Mouse (Mus musculus): ENCODE data around the gene Armh2.

Gene Armh2

DNA sequence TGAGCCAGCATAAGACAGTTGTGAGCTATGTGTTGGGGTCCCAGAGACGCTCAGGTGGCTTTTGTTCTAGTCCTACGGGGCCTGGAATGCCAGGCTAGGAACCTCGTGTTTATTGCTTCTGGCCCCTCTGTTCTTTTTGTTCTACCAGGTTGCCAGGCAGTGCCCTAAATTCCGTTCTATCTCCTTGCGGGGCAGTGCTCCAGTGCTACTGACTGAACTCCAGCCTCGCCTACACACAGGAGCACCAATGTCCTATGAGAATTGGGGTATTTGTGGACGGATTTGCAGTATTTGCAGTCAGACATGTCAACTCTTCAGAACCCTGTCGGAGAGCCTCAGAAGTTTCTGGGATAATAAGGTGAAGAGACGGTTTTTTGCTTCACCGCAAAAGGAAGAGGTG is at the start of gene Armh2:
Gene Armh2 (plus strand): TSS at position 205 of the 400 bp plus-strand sequence.
- DNase-seq = no peak

GRCm38 (mm10) chr13:24693312-24693711 is 47.7 kb upstream of the Armh2 start:
- peak; percentile 31 to 58 for DNase-seq

DNA sequence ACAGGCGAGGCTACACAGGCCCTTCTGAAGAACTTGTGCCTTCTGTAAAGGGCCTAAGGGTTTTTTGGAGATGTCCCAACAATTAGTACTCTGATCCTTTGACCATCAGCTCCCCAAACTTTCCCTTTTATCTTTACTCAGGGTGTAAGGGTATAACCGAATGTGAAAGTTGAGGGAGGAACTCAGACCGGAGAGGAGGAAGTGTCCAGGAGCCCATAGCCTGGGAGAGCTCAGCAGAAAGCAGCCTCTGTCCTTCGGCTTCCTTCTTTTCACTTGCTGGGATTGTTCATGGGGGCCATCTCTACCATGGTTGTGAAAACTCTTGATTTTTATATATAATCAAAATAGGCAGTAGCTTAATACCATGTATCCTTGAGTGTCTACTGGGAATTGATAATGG is 42.3 kb upstream of the Armh2 start:
- no peak for DNase-seq

DNA sequence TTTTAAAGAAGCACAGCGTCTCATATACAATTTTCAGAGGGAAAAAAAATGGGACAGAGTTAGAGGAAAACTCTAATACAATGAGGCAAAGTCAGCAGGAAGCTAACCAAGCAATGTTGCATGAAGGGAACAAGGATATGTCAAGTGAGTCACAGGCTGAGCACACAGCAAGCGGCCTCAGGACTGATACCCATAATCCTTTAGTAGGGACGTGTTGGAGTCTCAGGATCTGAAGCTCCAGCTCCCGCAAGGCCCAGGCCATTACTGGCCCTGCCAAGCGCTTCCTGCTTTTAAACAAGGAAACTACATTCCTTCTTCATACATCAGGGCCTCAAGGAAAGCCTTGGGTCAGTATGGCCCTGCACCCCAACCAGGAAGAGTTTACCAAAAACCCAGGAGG is 38.9 kb upstream of the Armh2 start:
- DNase-seq = no peak

- peak in 1 of 2 experiments; percentile 26 for DNase-seq
Observed at GRCm38 (mm10) chr13:24709656-24710396, 31.2 kb upstream of the Armh2 start.

DNA sequence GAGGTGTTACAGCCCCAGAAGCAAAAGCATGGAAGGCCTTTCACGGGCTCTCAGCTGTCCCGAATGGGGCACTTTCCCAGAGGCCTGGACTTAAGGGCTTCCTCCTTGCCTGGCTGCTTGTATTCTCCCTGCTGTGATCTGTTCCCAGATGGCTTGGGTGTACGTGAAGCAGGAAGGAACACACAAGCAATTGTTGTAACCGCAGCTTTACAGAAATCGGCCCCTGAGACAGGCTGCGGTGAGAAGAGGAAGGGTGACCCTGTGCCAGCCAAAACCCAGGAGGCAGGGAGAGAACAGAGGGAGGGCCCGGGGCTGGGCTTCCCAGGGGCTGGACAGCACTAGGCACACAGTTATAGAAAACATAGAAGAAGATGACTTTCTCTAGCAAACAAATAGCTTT is 30.1 kb upstream of the Armh2 start:
- DNase-seq = no peak

GRCm38 (mm10) chr13:24712581-24713130 is 28.4 kb upstream of the Armh2 start:
- no peak for DNase-seq

GRCm38 (mm10) chr13:24713434-24714000 is 27.5 kb upstream of the Armh2 start:
- DNase-seq = peak; percentile 85 to 87

- no peak for DNase-seq
Observed at GRCm38 (mm10) chr13:24714360-24714885, 26.6 kb upstream of the Armh2 start.

GRCm38 (mm10) chr13:24715601-24716000 is 25.4 kb upstream of the Armh2 start:
- DNase-seq = no peak

GRCm38 (mm10) chr13:24716441-24716840 is 24.6 kb upstream of the Armh2 start:
- no peak for DNase-seq

- no peak for DNase-seq
Observed at GRCm38 (mm10) chr13:24717677-24718076, 23.4 kb upstream of the Armh2 start.

GRCm38 (mm10) chr13:24721502-24721901 is 19.5 kb upstream of the Armh2 start:
- DNase-seq = no peak

DNA sequence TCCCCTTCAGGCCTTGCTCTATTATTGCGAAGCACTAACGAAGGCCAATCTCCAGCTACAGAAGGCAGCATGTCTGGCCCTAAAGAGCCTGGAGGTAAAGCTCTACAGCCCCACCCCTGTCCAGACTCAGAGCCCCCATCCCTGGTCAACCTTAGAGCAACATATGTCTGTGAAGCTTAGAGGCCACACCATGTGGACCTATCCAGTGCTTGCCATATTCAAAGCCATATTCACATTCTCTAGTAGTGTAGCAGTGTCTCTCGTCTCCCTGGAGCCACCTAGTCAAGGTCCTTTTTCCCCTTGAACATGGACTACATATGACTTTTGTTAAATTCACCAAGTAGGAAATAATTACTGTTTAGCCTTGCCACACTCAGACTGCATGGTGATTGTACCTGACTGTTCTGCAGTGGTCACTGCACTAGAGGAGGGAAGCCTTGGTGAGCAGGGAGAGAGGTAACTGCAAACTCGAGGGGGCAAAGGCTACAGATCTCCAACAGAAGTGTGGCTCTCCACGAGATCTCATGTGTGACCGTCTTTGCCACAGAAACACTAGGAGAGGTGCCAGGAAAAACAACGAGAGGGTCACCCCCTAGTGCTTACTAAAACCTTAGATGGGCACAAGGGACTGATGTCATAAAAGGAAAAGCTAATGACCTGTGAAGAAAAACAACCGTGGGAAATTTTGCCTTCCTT is 17.2 kb upstream of the Armh2 start:
- DNase-seq = no peak

DNA sequence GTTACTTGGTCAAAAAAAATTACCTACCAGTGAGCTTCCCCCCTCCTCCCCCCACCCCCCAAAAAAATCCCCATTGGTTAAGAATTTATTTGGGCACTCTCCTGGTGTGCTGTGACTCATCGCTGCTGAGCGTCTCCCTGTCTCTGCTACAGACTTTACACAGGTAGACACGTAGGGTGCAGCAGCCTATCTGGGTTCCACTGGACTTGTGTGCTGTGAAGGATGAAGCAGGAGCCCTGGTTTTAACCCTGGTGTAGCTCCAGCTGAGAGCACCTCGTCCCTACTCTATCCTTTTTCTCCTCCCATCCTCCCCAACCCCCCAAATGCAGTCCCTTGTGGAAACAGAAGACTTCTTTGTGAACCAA is 16.7 kb upstream of the Armh2 start:
- no peak for DNase-seq

DNA sequence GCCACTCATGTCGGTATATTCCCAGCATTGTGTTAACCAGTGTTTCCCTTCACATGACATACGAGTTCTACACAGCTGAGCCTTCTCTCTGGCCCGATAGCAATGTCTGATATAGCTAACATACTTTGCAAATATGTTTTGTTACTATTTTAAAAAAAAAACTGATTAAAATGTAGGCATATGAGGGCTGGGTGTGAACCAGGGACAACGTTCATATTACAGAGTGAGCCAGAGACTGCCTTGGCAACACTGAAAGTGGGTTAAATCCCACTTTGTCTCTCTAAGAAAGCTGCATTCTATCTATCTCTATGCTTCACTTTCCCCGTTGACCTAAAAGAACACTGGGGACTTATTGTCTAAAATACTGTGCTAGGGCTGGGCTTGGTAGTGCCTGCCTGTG is 11.9 kb upstream of the Armh2 start:
- DNase-seq = no peak

DNA sequence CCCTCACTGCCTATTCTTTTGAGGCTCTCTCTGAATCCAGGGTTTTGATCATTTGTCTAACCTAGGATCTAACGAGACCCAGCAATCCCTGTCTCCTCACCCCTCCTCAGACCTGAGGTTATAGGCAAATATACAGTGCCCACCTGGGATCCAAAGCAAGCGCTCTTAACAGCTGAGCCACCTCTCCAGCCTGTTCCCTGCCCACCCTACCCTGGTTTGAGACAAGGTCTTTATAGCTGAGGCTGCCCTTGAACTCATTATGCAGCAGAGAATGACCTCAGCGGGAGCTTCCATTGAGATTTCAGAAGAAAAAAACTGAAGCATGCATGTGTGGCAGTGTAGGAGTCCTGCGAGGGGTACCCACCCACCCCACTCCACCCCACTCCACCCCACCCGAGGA is 6.5 kb upstream of the Armh2 start:
- no peak for DNase-seq

GRCm38 (mm10) chr13:24735608-24736131 is 5.4 kb upstream of the Armh2 start:
- no peak for DNase-seq

- DNase-seq = no peak
Observed at GRCm38 (mm10) chr13:24747823-24748222, 6.8 kb downstream of the Armh2 start.

- DNase-seq = no peak
Observed at GRCm38 (mm10) chr13:24750807-24751206, 9.8 kb downstream of the Armh2 start.

DNA sequence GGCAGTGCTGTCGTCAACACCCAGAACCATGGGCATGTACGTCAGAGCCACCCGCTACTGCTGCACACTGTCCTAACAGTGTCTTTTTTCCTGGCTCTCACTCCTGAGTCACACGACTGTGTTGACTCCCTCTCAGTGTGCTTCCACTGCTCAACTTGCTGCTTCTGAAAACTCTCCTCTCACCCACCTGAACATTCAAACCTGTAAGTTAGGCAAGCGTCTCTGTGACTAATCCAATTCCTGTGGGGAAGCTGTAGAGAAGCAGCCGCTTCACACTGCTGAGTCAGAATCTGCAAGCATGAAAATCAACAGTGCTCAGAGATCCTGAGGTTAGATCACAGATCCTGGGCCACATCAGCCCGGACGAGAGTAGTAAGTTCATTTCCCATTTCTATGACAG is 10.4 kb downstream of the Armh2 start:
- DNase-seq = no peak

GRCm38 (mm10) chr13:24756756-24757155 is 15.7 kb downstream of the Armh2 start:
- no peak for DNase-seq

DNA sequence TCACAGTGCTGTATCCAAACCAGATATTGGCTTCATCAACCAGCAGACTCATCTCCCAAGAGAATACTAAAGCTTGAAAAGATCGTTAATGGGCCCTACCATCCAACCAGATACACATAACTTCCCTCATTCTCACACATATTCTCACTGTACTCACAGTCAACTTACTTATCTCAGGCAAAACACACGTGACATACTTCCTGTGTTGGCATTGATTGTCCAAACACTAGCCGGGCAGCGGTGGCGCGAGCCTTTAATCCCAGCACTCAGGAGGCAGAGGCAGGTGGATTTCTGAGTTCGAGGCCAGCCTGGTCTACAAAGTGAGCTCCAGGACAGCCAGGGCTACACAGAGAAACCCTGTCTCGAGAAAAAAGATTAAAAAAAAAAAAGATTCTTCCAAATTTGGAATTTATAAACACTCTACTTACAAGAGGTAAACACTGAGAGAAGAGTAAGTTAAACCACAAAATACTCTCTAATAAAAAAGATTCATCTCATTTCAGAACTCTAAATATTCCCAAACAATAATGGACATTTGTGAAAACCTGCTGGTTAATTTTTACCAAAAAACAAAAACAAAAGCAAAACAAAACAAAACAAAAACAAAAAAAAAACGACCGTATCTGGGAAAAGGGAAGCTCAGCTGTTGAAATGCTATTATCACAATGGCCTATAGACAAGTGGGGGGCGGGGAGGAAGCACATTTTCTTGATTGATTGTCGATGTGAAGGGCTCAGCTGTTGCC is 17.0 kb downstream of the Armh2 start:
- DNase-seq = no peak
